Mouse (Mus musculus): ENCODE results near the gene Chkb. TPM values are rescaled to one million over a fixed set of nuclear protein-coding genes. Genes with fewer than 3 reads are reported as not detected.

Gene Chkb
- polyA plus RNA-seq, 1 experiment = 35.6 TPM

DNA sequence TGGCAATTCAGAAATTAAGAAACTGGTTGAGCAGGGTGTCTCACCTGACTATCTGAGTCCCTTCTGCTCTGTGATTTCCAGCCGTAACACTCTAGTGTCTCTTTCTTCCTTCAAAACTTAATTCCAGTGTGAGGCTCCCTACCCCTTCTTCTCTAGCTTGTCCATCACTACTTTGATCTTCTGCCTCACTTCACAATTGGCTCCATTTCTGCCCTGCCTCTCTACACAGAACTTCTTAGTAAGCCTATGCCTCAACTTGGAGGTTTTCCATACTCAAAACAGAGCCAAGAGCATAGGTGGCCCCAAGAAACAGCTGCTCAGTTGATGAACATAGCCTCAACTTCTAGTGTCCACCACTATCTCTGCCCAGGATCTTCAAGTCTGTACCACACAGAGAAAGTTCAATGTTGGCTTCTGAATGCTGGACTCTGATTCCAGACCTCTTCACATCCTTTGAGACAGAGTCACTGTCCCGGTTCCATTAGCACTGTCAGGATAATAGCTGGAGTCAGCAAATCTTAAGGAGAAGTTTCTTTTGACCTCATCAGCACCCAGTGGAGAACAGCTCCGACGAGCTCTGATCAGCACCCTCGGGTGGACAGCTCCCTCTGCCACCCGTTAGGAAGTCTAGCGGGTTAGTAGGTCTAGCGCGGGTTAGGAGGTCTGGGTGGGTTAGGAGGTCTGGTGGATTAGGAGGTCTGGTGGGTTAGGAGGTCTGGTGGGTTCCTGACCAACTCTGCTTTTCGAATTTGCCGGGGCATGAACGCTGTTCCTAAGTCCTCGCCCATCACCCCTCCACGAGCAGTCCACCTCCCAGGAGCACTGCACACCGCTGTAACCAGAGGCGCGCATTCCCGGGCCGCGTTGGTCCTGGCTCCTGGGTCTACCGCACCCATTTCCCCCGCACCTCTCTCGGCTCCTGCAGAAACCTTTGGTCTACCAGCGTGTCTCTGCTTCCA, 23.5 kb upstream of the Chkb start:
- no peaks in the 10 kb centered on the region for H3K36me3 ChIP-seq (ENCODE audit: control insufficient read depth, insufficient read depth)
- TF ChIP-seq REST (IDR thresholded peaks at IDR 0.05; ENCODE audit: insufficient read depth, insufficient read length) (peak; percentile 96), POLR2A (IDR thresholded peaks at IDR 0.05; ENCODE audit: insufficient read length, low read depth) (no peak)
- H3K4me3 ChIP-seq = no peak overlapping the region
- H3ac ChIP-seq (ENCODE audit: control insufficient read depth, insufficient read length) = no peak overlapping the region
- H3K79me2 ChIP-seq (ENCODE audit: control insufficient read depth, insufficient read depth) = no peaks in the 10 kb centered on the region
- H3K4me2 ChIP-seq (ENCODE audit: low read depth) = no peak overlapping the region
- peaks cover 67% of the 10 kb centered on the region for H3K27me3 ChIP-seq (ENCODE audit: control insufficient read depth, insufficient read depth, insufficient read length)

DNA sequence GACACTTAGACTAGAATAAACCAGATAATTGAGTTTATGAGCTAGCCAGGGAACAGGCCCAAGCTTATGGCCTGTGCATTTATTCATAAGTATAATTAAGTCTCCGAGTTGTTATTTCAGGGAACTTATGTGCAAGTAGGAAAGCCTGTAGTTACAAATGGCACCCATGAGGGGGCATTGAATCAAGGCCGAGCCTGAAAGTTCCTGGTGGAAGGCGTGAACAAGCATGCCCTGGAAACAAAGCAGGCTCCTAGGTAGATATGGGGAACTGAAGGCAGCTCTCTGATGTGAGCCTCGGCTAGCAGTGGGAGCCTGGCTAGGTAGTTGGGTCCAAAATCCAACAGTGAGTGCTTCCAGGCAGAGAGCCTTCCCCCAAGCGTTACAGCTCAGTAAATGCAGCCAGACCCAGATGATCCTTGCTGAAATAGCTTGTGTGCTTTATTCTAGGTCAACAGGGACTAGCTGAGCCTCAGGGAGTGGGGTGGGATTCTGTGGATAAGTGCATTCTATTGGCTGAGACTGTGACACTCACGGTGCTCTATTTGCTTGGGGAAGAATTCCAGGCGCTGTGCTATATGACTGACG, 12.9 kb upstream of the Chkb start:
- Histone ChIP-seq H3K27me3 (ENCODE audit: control insufficient read depth, insufficient read depth, insufficient read length) (peaks cover 18% of the 10 kb centered on the region), H3K36me3 (ENCODE audit: control insufficient read depth, insufficient read depth) (no peaks in the 10 kb centered on the region), H3ac (ENCODE audit: control insufficient read depth, insufficient read length) (no peak overlapping the region), H3K4me2 (ENCODE audit: low read depth) (no peak overlapping the region), H3K79me2 (ENCODE audit: control insufficient read depth, insufficient read depth) (no peaks in the 10 kb centered on the region), H3K4me3 (no peak overlapping the region)
- TF ChIP-seq MYOG (IDR thresholded peaks at IDR 0.05; ENCODE audit: control insufficient read depth in 1 of 3, insufficient read depth in 1 of 3, insufficient read length in 2 of 3, low read depth in 2 of 3) (no peak), POLR2AphosphoS2 (IDR thresholded peaks at IDR 0.05; ENCODE audit: insufficient read length, low read depth) (no peak), TCF12 (IDR thresholded peaks at IDR 0.05; ENCODE audit: insufficient read depth, poor library complexity, severe bottlenecking) (no peak), SRF (IDR thresholded peaks at IDR 0.05; ENCODE audit: control insufficient read depth, insufficient read length, low read depth) (no peak), POLR2A (IDR thresholded peaks at IDR 0.05; ENCODE audit: insufficient read length, low read depth) (no peak), TCF3 (IDR thresholded peaks at IDR 0.05; ENCODE audit: insufficient read length, low read depth) (no peak), REST (IDR thresholded peaks at IDR 0.05; ENCODE audit: insufficient read depth, insufficient read length) (no peak), MAX (IDR thresholded peaks at IDR 0.05; ENCODE audit: low read depth) (no peak), USF1 (IDR thresholded peaks at IDR 0.05; ENCODE audit: low read depth) (no peak), E2F4 (IDR thresholded peaks at IDR 0.05; ENCODE audit: insufficient read depth) (no peak), CEBPB (IDR thresholded peaks at IDR 0.05; ENCODE audit: insufficient read depth, poor library complexity, severe bottlenecking) (no peak), MYOD1 (IDR thresholded peaks at IDR 0.05; ENCODE audit: control insufficient read depth in 1 of 3, insufficient read length in 2 of 3, low read depth in 2 of 3) (no peak)

DNA sequence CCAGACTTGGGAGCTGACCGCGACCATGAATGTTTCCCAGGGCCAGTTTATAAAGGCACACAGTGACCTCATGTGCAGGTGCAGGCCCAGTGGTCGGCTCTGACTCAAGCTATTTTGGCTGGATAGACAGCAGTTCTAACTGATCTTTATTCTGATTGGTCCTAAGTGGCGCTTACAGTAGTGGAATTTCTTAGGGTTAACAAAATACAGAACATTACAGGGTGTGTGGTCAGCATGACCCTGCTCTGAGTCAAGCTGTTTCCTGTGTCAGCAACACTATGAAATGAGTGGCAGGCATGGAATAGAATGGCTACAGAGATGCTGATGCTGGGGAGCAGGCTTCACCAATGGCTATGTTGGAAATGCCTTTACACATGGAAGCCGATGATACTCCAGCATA, 6.2 kb upstream of the Chkb start:
- H3K4me3 ChIP-seq = no peak overlapping the region
- H3K27me3 ChIP-seq (ENCODE audit: control insufficient read depth, insufficient read depth, insufficient read length) = no peaks in the 10 kb centered on the region
- no peak overlapping the region for H3K4me2 ChIP-seq (ENCODE audit: low read depth)
- no peak overlapping the region for H3ac ChIP-seq (ENCODE audit: control insufficient read depth, insufficient read length)
- H3K79me2 ChIP-seq (ENCODE audit: control insufficient read depth, insufficient read depth) = no peaks in the 10 kb centered on the region
- TF ChIP-seq POLR2AphosphoS2 (IDR thresholded peaks at IDR 0.05; ENCODE audit: insufficient read length, low read depth) (no peak), CEBPB (IDR thresholded peaks at IDR 0.05; ENCODE audit: insufficient read depth, poor library complexity, severe bottlenecking) (peak; percentile 64; the same call in 1 of the 2 replicates)
- no peaks in the 10 kb centered on the region for H3K36me3 ChIP-seq (ENCODE audit: control insufficient read depth, insufficient read depth)

DNA sequence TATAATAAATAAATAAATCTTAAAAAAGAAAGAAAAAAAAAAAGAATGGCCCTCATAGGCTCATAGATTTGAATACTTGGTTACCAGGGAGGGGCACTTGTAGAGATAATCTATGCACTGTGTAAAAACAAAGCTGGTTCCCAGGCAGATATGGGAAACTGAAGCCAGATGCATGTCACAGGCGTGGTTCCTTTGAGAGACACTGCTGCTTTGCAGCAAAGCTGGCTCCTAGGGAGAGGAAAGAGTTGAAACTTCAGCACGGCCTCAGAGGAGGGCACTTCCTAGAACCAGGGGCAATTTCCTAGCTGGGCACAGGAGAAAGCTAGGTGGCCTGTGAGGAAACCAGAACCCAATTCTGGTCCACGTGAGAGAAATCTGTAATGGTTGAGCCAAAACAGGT, 4.4 kb upstream of the Chkb start:
- H3K79me2 ChIP-seq (ENCODE audit: control insufficient read depth, insufficient read depth) = peaks cover under 1% of the 10 kb centered on the region
- H3ac ChIP-seq (ENCODE audit: control insufficient read depth, insufficient read length) = no peak overlapping the region
- TF ChIP-seq E2F4 (IDR thresholded peaks at IDR 0.05; ENCODE audit: insufficient read depth) (no peak), MAX (IDR thresholded peaks at IDR 0.05; ENCODE audit: low read depth) (no peak), MYOG (IDR thresholded peaks at IDR 0.05; ENCODE audit: control insufficient read depth in 1 of 3, insufficient read depth in 1 of 3, insufficient read length in 2 of 3, low read depth in 2 of 3) (no peak), MYOD1 (IDR thresholded peaks at IDR 0.05; ENCODE audit: control insufficient read depth in 1 of 3, insufficient read length in 2 of 3, low read depth in 2 of 3) (no peak), TCF3 (IDR thresholded peaks at IDR 0.05; ENCODE audit: insufficient read length, low read depth) (no peak), POLR2AphosphoS2 (IDR thresholded peaks at IDR 0.05; ENCODE audit: insufficient read length, low read depth) (no peak)
- no peaks in the 10 kb centered on the region for H3K27me3 ChIP-seq (ENCODE audit: control insufficient read depth, insufficient read depth, insufficient read length)
- no peaks in the 10 kb centered on the region for H3K36me3 ChIP-seq (ENCODE audit: control insufficient read depth, insufficient read depth)
- no peak overlapping the region for H3K4me3 ChIP-seq
- no peak overlapping the region for H3K4me2 ChIP-seq (ENCODE audit: low read depth)

DNA sequence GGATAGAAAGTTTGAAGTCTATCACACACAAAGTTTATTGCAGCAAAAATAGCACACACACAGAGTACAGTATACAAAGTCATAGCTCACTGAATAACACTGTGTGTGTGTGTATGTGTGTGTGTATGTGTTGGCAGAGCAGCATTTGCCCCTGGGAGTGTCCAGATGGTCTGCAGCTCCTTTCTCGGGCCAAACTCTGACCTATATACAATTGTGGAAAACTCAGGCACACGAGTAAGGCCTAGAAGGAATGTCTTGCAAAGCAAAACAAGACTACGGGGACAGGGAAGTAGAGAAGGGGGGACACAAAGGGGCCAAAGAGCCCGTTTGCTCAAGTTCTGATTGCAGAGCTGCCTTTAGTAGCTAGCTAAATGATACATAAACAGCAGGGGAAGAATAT, 3.2 kb upstream of the Chkb start:
- Histone ChIP-seq H3K27me3 (ENCODE audit: control insufficient read depth, insufficient read depth, insufficient read length) (no peaks in the 10 kb centered on the region), H3ac (ENCODE audit: control insufficient read depth, insufficient read length) (no peak overlapping the region), H3K36me3 (ENCODE audit: control insufficient read depth, insufficient read depth) (no peaks in the 10 kb centered on the region), H3K4me2 (ENCODE audit: low read depth) (no peak overlapping the region), H3K4me3 (no peak overlapping the region), H3K79me2 (ENCODE audit: control insufficient read depth, insufficient read depth) (peaks cover 12% of the 10 kb centered on the region)
- TF ChIP-seq MAX (IDR thresholded peaks at IDR 0.05; ENCODE audit: low read depth) (no peak), MYOD1 (IDR thresholded peaks at IDR 0.05; ENCODE audit: control insufficient read depth in 1 of 3, insufficient read length in 2 of 3, low read depth in 2 of 3) (no peak), USF1 (IDR thresholded peaks at IDR 0.05; ENCODE audit: low read depth) (no peak), TCF12 (IDR thresholded peaks at IDR 0.05; ENCODE audit: insufficient read depth, poor library complexity, severe bottlenecking) (no peak)

All from myocyte (in vitro differentiated cells).